Comparison of ENCODE assay signal across 9 mouse cellular contexts in the genomic region with DNA sequence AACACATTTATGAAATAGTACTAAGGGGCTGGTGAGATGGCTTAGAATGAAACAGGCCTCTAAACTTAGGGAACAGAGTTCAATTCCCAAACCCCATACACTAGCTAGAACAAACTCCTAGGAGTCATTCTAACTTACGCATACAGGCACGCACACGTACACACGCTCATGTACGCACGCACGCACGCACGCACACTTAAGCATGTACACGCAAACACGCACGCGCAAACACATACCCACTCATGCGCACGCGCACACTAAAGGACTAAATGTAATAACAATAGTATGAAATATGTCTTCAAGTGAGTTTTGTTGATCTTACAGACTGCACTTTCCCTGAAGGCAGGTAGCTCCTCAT.
DNase-seq lines count a peak whose midpoint lies in the region; ATAC-seq and TF ChIP-seq lines count a peak whose summit lies in the region.
"Had no signal": no experiment of that assay in that cellular context is flagged by ENCODE, and none has a peak within 500 bp of the region (broad histone marks: within the 10 kb centered on the region; RNA-seq: fewer than 3 reads in every experiment).

No protein-coding gene starts in this region.

- no peak for DNase-seq in kidney, postnatal 0 days (ENCODE audit: low spot score)
- no peak for DNase-seq in kidney, postnatal 4 days
- DNase-seq in limb, embryonic 11.5 days (ENCODE audit: low spot score), result no peak
- DNase-seq in B cell, adult 2 months, result no peak
- no peak for DNase-seq in cerebellum, adult 8-10 months
- no peak for DNase-seq in adrenal gland, adult (ENCODE audit: inconsistent age in 2 of 2, low spot score in 1 of 2)

- peaks cover 5% of the 10 kb centered on the region; the same call in 1 of the 2 replicates for H3K36me3 ChIP-seq in kidney, postnatal 0 days (ENCODE audit: insufficient read depth, low read length)
- H3K36me3 ChIP-seq in embryonic facial prominence, embryonic 15.5 days, result no peaks in the 10 kb centered on the region
- no peaks in the 10 kb centered on the region; the same call in 1 of the 2 replicates for H3K36me3 ChIP-seq in limb, embryonic 11.5 days (ENCODE audit: control insufficient read depth, insufficient read depth, low read length)
- peaks cover 13% of the 10 kb centered on the region for H3K36me3 ChIP-seq in neural tube, embryonic 13.5 days

- no peak overlapping the region for H3K4me3 ChIP-seq in kidney, postnatal 0 days (replicated peaks; ENCODE audit: low read depth, low read length)
- H3K4me3 ChIP-seq in embryonic facial prominence, embryonic 15.5 days (replicated peaks), result peak overlapping the region; percentile 52
- H3K4me3 ChIP-seq in limb, embryonic 11.5 days (ENCODE audit: low read depth, low read length), result peak overlapping the region; percentile 43; the same call in 1 of the 2 replicates
- peak overlapping the region; percentile 54 for H3K4me3 ChIP-seq in neural tube, embryonic 13.5 days
- H3K4me3 ChIP-seq: megakaryocyte, embryonic 14.5 days had no signal

- H3K27ac ChIP-seq in kidney, postnatal 0 days, result no peak overlapping the region
- H3K27ac ChIP-seq in embryonic facial prominence, embryonic 15.5 days (replicated peaks), result no peak overlapping the region
- no peak overlapping the region for H3K27ac ChIP-seq in limb, embryonic 11.5 days (replicated peaks; ENCODE audit: low read depth, low read length)
- H3K27ac ChIP-seq in neural tube, embryonic 13.5 days (replicated peaks), result no peak overlapping the region

- no peaks in the 10 kb centered on the region for H3K27me3 ChIP-seq in kidney, postnatal 0 days (ENCODE audit: insufficient read depth, low read length)
- H3K27me3 ChIP-seq in embryonic facial prominence, embryonic 15.5 days, result no peaks in the 10 kb centered on the region
- H3K27me3 ChIP-seq in limb, embryonic 11.5 days (ENCODE audit: control insufficient read depth, insufficient read depth, low read length), result no peaks in the 10 kb centered on the region
- H3K27me3 ChIP-seq in neural tube, embryonic 13.5 days, result no peaks in the 10 kb centered on the region

- 90% methylated on average over 16 of the region's 16 CpGs for WGBS in kidney, postnatal 0 days
- WGBS in embryonic facial prominence, embryonic 15.5 days, result 83% methylated on average over 16 of the region's 16 CpGs
- WGBS in limb, embryonic 11.5 days, result 79% methylated on average over 16 of the region's 16 CpGs
- 80% methylated on average over 16 of the region's 16 CpGs for WGBS in neural tube, embryonic 13.5 days

- no peak overlapping the region for H3K9ac ChIP-seq in kidney, postnatal 0 days (ENCODE audit: low read depth, low read length)
- H3K9ac ChIP-seq in embryonic facial prominence, embryonic 15.5 days, result no peak overlapping the region
- no peak overlapping the region for H3K9ac ChIP-seq in limb, embryonic 11.5 days (ENCODE audit: low read length)
- no peak overlapping the region for H3K9ac ChIP-seq in neural tube, embryonic 13.5 days

- no peaks in the 10 kb centered on the region for H3K4me1 ChIP-seq in kidney, postnatal 0 days (replicated peaks; ENCODE audit: insufficient read depth, low read length)
- peaks cover 5% of the 10 kb centered on the region; the same call in 1 of the 2 replicates for H3K4me1 ChIP-seq in embryonic facial prominence, embryonic 15.5 days
- 0 out of 2 replicates have a peak, but pooled peaks cover 3% of the 10 kb centered on the region for H3K4me1 ChIP-seq in limb, embryonic 11.5 days (ENCODE audit: control insufficient read depth, insufficient read depth, low read length)
- H3K4me1 ChIP-seq in neural tube, embryonic 13.5 days (replicated peaks), result peaks cover 6% of the 10 kb centered on the region; the same call in 1 of the 2 replicates
- H3K4me1 ChIP-seq: megakaryocyte, embryonic 14.5 days had no signal

- no peak for TF ChIP-seq CTCF in kidney, postnatal 0 days (IDR thresholded peaks at IDR 0.05; ENCODE audit: low read depth)

- ATAC-seq in kidney, postnatal 0 days (replicated peaks; ENCODE audit: low FRiP score, low read depth), result 0 out of 2 replicates have a peak, but pooled peaks have one; percentile 38
- no peak for ATAC-seq in embryonic facial prominence, embryonic 15.5 days (ENCODE audit: insufficient number of reproducible peaks, low FRiP score, low TSS enrichment, low read depth)
- ATAC-seq in limb, embryonic 11.5 days (ENCODE audit: insufficient number of reproducible peaks, low FRiP score, low TSS enrichment, low read depth), result 0 out of 2 replicates have a peak, but pooled peaks have one; percentile 33
- ATAC-seq in neural tube, embryonic 13.5 days (ENCODE audit: low read depth), result peak; percentile 46

- H3K9me3 ChIP-seq in kidney, postnatal 0 days (replicated peaks; ENCODE audit: low read length), result no peaks in the 10 kb centered on the region
- no peaks in the 10 kb centered on the region for H3K9me3 ChIP-seq in embryonic facial prominence, embryonic 15.5 days (replicated peaks)
- no peaks in the 10 kb centered on the region for H3K9me3 ChIP-seq in limb, embryonic 11.5 days (ENCODE audit: control insufficient read depth, low read length)
- 0 out of 2 replicates have a peak, but pooled peaks cover 6% of the 10 kb centered on the region for H3K9me3 ChIP-seq in neural tube, embryonic 13.5 days

- H3K4me2 ChIP-seq in kidney, postnatal 0 days (ENCODE audit: low read length), result peak overlapping the region; percentile 53; the same call in 1 of the 2 replicates
- peak overlapping the region; percentile 64 for H3K4me2 ChIP-seq in embryonic facial prominence, embryonic 15.5 days (replicated peaks)
- H3K4me2 ChIP-seq in limb, embryonic 11.5 days (ENCODE audit: low read depth, severe bottlenecking), result peak overlapping the region; percentile 61; the same call in 1 of the 2 replicates
- H3K4me2 ChIP-seq in neural tube, embryonic 13.5 days, result peak overlapping the region; percentile 60
